Mouse (Mus musculus): ENCODE measurements at regions not wholly inside any gene's neighbourhood (a gene's known extent, or its start where the extent isn't known, plus 50 kb on each side); places are given as distances from the start of the nearest gene placed in this dataset.

DNA sequence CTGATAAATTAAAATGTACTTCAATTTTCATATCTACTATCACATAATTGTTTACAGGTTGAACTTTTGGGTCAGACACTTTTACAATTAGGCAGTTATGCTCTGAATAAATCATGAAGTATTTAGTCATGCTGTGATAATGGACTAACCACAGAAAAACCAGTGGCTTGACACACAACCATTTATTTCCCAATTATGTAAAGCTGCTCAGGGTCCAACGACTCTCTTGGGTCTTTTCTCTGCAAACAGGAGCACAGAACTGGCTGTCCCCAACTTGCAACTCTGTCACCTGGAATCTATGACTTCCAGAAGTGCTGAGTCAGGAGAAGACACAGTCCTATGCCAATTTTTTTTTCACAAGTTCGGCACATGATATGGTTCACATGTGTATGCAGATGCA, 214.8 kb downstream of the Kcnj2 start:
- no peak for DNase-seq (ENCODE audit: low spot score)

DNA sequence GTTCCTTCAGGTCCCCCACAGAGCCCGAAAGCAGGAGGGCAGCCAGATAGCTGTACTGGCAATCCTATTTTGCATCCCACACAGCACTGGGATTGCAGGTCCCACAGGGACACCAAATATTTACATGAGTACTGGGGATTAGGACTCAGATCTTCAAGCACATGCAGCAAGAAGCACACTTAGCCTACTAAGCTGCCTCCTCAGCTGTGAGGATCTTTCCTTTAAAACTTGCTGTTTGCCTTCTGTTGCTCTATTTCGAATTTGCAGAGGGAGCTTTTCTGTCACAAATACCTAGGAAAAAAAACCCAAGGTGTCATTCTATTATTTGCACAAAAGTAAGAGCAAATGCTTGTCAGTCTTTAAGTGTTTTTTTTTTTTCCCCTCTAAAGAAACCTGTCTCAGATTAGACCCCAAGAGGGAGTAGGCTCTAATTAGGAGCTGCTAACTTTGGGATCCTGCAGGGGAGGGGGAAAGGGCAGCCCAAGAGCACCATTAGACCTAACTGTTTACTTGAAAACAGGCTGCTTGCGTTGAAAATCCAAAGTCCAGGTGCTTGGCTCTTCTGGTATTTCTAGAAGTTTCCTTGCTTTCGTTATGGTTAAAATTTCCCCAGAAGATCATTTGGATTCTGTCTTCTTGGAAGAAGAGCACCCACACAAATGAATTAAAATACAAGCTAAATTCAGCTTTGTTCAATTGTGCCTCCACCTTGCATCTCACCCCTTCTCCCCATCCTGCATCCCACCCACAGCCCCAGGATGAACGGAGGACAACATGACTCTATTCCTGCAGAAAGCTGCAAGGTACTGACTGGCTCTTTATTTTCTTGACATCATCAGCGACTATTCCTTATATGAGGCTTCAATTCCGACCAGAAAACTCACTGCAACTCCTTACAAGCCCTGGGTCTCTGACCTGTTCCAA, 215.5 kb downstream of the Kcnj2 start:
- DNase-seq (ENCODE audit: low spot score): no peak

DNA sequence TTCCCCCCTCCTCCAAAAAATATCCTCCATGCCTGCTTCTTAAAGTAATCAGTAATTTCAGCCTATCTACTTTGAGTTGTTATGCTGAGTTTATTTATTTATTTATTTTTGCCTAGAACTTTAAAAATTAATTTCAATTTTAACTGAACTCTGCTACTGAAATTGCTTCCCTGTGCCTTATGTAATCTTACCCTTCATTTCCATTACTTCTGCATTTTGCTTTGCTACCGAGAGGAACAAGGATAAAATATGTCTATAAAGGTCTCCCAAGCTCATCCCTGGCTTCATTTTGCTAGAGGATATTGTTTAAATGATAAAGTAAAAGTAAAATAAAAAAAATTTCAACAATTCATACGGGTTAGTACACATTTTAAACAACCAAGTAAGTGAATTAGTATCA, 216.3 kb downstream of the Kcnj2 start:
- no peak for DNase-seq (ENCODE audit: low spot score)

DNA sequence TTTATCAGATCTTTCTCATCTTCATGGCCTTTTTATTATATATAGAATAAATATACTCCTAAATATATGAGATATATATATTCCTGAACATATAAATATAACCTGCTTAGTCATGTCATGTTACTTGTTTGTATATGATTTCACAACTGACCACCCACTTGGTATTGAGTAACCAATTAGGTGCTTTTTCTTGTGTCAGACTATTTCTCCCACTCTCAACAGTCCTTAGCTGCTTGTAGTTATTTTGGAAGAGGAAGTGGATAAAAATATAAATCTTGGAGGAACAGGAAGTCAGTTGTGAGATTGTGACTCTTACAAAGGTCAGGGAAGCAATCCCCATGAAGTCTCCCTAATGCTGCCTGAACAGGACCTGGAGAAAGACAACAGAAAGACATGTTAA, 224.6 kb downstream of the Kcnj2 start:
- DNase-seq (ENCODE audit: low spot score): no peak

DNA sequence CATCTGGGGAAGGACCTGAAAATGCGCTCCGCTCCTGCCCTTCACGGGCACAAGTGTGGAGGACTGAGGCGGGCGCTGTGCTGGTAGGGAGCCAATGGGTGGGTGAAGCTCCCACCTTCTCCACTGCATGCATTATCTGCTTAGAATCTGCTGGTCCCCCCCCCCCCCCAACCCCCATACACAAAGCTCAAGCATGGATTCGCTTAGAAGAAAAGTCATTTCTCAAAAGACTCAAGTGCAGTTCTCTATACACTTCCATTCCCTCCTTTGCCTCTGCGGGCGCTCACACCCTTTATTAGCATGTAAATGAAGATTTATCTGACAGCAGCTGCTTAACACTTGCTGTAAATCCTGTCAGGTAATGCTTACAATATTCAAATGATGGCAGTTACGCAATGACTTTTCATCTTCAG, 230.4 kb downstream of the Kcnj2 start:
- DNase-seq (ENCODE audit: low spot score): no peak

DNA sequence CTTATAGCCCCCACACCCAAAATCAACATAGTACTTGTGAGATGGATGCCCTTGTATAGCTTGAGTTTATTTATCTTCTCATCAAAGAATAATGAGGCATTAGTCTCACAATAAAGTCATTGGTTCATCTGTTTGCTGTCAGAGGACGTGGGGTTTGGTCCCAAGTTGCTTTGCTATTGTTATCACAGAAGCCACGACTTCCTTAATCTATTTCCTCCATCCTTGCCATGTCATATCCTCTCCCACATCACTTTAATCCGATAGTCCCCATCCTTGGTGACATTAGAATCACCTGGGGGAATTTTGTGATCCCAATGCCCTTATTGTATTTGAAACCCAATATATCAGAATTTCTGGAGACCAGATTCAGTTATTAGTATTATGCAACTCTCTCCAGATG, 246.8 kb downstream of the Kcnj2 start:
- no peak for DNase-seq (ENCODE audit: low spot score)

DNA sequence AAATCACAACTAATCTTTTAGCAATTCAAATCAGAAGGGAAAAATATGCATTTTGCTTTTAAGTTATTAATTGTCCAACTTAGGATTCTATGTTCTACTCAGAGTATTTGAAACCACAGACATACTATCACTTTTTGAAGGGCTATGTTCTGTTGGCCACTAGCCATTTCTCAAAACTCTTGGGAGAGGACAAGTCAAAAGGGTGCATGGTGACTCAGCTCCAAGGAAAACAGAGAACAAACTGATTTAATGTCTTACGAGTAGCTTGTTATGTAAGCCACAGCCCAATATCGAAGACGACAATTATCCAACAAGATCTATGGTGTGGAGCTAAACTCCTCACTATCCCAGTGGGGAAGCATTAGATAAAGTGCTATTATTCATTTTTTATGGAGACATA, 247.6 kb downstream of the Kcnj2 start:
- no peak for DNase-seq (ENCODE audit: low spot score)

DNA sequence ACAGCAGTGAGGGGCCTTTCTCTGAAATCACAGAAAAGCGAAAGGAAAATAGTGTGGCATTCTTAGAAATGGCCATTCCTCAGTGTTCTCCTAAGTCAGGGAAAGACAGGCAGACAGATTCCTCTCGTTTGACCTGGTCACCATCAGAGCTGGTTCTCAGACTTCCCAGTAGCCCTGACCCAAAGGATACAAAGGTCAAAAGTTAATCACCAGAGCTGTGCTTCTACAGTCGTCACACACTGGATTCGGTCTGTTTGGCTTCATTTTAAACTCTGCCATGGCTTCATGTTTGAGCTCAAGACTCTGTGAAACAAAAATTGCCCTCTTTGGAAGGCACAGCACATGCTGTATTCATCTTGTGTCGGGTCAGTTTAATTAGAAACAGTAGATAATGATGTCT, 255.6 kb downstream of the Kcnj2 start:
- DNase-seq (ENCODE audit: low spot score): no peak

DNA sequence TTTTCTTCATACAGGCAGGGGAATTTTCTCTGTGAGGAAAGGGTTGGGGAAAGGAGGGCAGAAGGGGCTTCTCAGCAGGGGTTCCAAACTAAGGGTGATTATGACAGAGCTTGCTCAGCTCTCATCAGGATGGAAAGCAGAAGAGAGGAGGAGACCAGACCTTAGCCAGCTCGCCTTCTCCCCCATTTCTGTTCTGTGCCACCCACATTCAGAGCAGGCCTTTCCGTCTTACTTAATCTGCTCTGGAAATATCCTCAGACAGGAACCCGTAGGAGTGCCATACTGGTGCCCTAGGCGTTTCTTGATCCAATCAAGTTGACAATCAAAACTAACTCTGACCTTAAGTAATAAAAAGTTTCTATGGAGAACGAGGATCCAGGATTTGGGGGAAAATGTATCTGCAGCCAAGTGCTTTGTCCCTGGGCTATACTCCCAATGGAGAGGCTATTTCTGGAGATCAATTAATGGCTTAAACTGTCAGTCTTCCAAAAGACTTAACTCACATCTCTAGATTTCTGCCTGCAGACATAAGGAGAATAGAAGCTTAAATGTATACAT, 258.6 kb downstream of the Kcnj2 start:
- no peak for DNase-seq (ENCODE audit: low spot score)

DNA sequence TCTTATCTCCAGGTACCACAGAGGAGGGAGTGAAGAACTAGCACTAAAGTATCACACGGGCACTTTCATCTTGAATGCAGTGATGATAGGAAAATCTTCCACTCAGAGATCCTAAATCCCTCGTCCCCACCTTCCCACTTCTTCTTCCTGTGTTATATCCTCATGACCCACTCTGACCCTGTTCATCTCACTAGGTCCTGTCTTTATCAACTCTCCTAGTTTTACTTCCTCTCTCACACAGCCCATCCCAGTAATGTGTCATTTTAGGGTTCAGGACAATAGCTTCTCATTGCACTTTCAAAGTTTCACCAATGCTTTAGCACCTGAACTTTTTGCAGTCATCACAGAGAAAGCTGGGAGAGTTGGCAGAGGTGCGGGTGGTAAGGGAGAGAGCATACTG, 261.0 kb downstream of the Kcnj2 start:
- DNase-seq (ENCODE audit: low spot score): no peak

DNA sequence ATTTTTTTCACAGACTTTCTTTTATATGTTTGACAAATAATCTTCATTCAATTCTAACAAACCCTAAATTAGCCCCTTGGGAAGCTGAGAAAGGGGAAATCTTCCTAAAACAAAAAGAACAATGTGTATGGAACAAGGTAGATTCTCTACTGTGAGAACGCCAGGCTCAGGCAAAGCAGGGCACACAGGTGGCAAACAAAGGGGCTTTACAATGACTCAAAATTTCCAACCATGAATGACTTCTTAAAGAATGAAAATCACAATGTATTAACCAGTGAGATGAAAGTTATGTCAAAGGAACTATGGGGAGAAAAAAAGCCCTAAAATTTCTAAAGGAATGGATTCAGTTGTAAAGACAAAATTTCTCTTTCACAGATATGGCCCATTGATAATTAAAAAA, 262.3 kb downstream of the Kcnj2 start:
- DNase-seq (ENCODE audit: low spot score): no peak

DNA sequence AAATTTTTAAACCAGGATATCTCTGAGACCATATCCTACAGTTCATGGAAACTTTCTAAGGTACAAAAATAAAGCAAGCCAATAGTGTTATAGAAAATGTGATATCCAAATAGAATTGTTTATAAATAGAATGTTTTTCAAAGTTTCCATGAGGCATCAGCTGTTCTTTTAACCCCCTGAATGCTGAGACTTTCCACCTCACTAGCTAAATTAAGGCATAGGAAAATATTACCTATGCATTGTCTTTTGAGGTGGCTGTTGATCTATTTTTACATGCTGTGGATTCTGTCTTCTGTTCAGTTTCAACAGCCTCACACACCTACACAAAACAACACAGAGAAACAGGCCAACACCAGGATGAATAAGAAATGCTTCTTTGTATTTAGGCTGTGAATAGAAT, 265.6 kb downstream of the Kcnj2 start:
- no peak for DNase-seq (ENCODE audit: low spot score)

DNA sequence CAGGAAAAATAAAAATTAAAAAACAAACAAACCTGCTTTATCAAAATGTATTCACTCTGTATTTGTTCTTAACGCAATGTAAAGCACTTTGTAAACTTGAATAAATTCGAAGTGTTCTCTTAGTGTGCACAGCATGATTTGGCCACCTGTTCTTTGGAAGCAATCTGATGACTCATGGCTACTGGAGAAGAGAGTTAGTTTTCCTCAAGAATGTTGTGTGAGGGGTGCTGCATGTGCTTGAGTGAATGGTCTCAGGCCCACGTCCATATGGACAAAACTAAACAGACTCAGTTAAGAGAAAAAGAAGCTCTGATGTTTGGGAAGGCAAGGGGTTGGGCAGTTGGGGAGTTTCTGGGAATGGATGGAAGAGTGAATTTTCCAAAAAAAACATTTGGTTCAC, 267.1 kb downstream of the Kcnj2 start:
- no peak for DNase-seq (ENCODE audit: low spot score)

DNA sequence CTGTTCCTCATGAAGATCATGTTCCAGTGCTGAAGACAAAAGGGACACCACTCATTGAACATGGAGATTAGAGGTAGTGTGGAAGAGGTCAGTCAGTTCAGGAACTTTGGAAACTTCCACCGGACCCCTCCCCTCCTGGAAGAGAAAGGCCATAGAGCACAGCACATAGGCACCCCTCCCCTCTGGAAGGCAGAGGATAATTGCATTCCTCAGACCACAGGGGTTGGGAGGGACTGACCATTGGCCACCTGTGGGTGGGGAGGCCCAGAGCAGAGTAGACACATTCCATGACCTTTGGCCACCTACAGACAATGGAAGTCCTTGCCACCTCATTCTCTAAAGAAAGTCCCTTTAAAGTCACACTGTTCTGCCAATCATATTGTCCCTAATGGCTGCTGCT, 281.6 kb downstream of the Kcnj2 start:
- no peak for DNase-seq (ENCODE audit: low spot score)

DNA sequence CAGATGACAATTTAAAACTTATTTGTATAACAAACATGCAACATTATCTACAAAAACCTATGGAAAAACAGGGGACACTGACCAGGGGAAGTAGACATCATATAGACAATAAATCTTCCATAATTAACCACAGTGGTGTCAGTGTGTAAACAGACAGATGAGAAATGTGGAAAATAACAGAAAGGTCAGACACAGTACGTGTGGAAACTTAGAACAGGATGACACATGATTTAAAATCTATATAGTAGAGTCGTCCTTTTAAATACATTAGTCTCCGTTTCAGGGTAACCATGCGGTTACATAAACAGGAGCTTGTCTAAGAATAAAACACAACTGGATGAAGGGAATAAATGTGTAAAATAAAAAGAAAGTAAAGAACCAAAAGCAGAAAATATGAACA, 284.1 kb downstream of the Kcnj2 start:
- DNase-seq (ENCODE audit: low spot score): no peak

DNA sequence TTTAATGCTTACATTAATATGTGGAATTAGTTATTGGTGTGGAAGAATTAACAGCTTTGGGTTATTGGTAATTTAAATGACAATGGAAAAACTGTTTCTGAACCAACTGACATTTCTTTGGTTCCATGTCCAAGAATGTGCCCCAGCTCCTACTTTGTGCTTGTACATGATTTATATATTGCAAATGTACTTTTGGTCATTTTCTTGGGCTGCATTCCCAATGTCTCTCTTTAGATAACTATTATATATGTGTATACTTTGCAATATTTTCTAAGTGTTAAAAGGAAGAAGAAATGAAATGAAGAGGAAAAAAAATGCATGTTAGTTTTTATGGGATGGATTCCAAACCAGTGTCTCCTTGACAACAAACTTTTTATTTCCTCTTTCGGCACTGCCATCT, 297.4 kb downstream of the Kcnj2 start:
- no peak for DNase-seq (ENCODE audit: low spot score)

DNA sequence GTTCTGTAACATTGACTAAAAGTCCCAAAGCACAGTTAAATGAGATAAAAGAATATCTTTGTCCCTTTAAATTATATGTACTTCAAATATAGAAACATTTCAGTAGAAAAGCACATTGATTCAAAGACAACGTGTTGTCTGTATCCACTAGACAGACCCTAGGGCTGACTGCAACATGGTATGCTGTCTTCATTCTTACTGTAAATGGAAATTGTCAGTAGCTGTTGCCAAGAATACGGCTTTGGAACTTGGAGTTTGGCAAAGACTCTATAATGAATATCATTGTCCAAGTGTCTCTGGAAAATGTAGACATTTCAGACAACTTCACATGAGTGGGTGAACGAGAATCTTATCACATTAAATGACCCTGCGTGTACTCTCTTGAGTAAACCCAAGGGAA, 311.2 kb downstream of the Kcnj2 start:
- no peak for DNase-seq (ENCODE audit: low spot score)

DNA sequence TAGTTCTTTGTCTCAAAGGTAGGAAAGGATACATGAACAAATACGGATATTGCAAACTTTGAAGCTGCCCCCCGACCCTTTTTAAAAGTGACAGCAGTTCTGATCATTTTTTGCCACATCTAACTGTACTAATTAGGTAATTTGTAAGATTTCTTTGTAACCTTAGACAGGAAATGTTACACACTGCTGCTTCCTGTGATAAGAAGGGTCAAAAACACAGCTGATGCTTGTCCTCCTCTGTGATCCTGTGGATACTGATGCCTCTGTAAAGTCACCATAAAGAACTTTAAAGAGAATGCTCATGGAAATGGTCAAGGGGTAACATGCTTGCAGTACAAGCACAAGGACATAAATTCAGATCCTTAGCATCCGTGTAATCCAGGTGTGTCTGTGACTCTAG, 313.9 kb downstream of the Kcnj2 start:
- DNase-seq (ENCODE audit: low spot score): no peak

DNA sequence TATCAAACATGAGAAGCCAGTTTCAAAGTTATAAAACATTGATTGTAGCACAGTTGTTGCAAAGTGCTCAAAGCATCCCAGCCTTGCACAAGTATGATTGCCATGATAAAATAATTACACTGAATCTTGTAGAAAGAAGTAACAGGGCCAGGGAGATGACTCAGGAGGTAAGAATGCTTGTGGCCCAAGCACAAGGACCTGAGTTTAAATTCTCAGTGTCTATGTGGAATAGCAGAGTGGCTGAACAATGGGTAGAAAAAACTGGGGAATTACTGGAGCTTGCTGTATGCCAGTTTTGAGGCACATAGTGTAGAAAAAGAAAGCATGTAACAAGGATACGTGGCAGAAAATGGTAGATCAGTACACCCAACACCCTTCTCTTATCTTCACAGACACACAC, 332.7 kb downstream of the Kcnj2 start:
- DNase-seq (ENCODE audit: low spot score): no peak

DNA sequence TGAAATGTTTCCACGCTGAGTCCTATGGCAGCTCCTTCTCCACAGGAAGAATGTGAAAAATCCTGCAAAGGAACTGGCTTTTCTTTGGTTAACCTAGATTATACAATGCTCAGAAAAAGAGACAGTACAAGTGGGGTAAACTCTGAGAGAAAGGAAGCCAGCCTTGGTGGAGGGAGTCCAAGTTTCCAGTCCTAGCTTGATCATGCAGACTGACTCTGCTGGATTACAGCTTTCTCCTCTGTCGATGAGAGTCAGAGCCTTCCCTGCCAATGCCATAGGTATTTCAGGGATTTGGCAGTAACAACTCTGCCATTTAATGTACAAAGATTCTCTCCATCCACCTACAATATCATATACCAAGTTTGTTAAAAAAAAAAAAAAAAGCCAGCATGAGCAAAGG, 343.3 kb downstream of the Kcnj2 start:
- DNase-seq (ENCODE audit: low spot score): no peak

DNA sequence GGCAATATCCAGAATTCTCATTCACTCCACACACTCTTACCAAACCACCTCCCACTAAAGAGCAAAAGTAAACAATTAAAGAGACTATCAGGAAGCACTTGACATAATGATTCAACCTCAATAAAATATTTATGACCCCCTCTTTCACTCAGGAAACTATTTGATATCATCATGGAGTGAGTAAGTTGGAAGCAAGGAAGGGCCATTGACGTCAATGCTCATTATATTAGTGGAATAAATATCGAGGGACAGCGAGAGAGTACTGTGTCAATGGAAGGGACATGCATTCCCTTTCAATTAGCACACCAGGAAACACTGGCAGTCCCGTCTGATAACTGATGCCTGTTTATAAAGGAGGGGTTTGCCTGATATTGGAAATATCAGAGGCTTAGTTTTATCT, 358.9 kb downstream of the Kcnj2 start:
- DNase-seq (ENCODE audit: low spot score): no peak

DNA sequence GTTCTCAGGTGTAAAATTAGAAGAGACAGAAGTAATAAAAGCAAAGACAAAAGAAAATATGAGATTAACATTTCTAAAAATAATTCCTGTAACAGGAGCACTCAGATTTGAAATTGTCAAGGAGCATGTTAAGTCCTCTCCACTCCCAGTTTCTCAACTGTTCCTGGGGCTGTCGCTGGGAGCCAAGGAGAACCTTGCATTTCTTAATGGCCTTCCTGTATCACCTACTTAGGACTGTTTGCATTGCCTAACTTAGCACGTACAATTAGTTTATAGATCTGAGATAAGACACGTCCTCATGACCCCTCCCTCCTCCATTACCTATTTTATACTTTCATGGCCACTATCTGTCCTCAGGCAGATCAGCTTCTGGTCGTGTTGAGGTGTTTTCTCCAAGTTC, 360.8 kb downstream of the Kcnj2 start:
- no peak for DNase-seq (ENCODE audit: low spot score)

DNA sequence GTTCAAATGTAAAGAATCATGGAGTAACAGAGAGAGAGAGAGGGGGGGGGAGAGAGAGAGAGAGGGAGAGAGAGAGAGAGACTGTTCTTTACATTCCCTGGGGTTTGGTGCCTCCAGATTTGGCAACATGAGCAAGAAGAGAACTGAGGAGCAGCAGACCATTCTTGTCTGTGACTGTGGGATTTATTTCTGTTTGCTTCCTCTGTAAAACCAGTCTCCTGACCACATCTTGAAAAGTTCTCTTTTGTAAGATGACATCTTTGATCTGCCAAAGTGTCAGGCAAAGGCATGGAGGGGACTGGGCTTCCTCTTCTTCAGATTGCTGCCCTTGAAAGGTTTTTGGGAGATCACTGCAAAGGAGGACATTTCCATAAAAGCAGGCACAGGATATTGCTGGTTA, 376.3 kb downstream of the Kcnj2 start:
- DNase-seq (ENCODE audit: low spot score): no peak

DNA sequence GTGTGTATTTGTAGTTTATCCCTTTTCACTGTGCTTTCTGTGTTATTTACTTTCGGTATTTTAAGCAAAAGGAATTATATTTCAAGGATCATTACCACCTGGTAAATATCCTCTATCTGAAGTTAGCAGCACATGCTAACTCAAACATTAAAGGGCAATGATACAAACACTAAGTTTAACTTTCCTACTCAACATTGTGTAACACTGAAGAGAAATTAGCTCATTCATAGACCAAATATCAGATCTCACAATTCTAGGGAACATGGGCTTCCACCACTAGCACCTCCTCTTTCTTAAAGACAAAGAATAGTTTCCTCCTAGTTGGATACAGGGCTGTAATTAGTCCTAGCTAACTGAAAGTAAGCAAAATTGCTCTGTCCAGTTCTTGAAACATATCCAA, 377.4 kb downstream of the Kcnj2 start:
- DNase-seq (ENCODE audit: low spot score): no peak

Data from testis, postnatal 14 days (tissue).